Mouse (Mus musculus): ENCODE results near the gene Ccm2.

GRCm38 (mm10) chr11:6636150-6636549 lies 89.5 kb downstream of the Ccm2 start:
- TF ChIP-seq CTCF (IDR thresholded peaks at IDR 0.05; ENCODE audit: borderline replicate concordance, insufficient read depth, low read depth, low read length): no peak
- no peak for TF ChIP-seq POLR2A (IDR thresholded peaks at IDR 0.05; ENCODE audit: borderline replicate concordance, insufficient read depth, low read length)

Data from cerebellum, adult 2 months (tissue).